Mouse (Mus musculus) layer of hippocampus, postnatal 36 days (tissue): ENCODE data around the gene Tada2a. TPM values are rescaled to one million over a fixed set of nuclear protein-coding genes. Genes with fewer than 3 reads are reported as not detected.

ENCODE experiments used
- DNase-seq, 2 experiments: peaks; one replicate each; pipeline ENCODE4 v3.0.0; 2022
- total RNA-seq, 2 experiments: library from RNA; stranded (reverse); gene quantifications; 2 replicates each; pipeline ENCODE4 v1.2.3; 2021

Tada2a gene
- total RNA-seq, 2 experiments from 2014 or later, result 28.6 to 32.9 TPM

DNA sequence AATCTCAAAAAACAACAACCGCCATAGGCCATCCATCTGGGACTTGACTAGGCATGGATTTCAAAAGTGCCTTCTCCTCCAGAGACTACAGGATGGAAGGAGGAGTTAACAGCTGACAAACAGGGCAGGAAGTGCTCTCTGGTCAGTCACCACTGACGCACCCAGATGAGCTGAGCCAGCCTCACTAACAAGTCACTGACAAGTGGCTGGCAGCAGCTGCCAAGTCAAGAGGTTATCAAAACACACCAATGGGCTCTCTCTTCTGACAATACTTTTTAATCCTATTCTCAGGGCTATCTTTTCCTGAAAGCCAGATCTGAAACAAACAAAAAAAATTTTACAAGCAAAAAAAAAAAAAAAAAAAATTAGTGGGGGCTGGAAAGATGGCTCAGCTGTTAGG, 66.6 kb downstream of the Tada2a start:
- no peak for DNase-seq

DNA sequence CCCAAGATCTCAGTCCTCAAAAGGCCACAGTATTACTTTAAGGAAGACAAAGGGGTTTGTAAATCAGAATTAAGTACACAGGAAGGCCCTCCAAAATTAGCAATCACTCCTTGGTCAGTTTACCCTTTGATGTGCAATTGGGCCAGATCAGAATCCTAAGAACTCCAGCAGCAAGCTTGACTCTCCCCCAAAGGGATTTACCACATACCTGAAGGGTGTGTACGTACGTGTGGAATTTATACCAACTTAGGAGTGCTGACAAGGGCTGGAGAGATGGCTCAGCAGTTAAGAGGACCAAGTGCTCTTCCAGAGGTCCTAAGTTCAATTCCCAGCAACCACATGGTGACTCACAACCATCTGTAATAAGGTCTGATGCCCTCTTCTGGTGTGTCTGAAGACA, 67.5 kb downstream of the Tada2a start:
- DNase-seq, result no peak

DNA sequence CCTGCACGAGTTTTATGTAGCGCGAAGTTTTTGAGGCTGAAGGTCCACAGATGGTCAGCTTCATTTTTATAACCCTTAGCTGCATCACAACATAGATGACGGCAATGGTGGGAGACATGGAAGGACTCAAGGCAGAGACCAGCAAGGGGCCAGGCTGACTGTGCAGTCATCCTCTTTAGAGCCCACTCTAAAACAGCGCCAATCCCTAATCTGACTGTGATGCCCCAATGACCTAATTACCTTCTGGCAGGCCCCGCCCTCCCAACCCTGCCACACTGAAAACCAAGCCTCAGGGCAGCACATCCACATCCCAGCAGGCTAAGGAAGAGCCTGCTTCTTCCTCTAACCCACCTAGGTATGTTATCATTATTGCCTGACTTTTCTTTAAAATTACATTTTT, 68.8 kb downstream of the Tada2a start:
- DNase-seq, result no peak

DNA sequence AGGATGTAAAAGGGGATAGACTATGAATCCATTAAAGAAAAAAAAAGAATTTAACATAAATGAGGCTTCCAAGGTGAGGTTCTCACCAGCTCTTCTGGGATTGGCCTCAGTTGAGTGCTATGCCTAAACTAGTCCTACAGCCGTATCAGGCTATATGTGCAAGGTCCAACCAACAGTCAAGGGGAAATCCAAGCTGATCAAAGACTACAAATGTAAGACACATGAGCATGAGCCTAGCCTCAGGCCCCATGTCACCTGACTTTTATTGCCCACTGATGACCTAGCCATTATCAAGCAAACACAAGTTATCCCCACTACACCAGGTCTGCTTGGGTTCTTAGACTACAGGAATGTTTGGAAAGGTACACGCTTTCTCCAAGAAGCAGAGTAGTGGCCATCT, 69.6 kb downstream of the Tada2a start:
- DNase-seq, result no peak

DNA sequence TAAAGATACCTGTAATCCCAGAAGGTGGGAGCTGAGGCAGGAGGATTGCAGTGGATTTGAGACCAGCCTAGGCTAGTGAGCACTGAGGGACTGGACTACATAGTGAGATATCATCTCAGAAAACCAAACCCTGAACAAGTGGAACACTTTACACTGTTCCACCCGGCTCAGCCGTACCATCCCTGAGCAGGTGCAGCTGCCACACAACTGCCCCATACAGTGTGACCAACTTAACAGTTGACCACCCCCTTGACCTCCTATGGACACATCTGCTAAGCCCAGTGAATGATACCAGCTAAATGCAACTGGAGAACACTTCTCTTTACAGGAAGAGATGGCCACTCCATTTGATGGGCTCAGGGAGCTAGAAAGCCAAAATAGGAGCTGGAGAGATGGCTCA, 72.0 kb downstream of the Tada2a start:
- DNase-seq, result no peak

DNA sequence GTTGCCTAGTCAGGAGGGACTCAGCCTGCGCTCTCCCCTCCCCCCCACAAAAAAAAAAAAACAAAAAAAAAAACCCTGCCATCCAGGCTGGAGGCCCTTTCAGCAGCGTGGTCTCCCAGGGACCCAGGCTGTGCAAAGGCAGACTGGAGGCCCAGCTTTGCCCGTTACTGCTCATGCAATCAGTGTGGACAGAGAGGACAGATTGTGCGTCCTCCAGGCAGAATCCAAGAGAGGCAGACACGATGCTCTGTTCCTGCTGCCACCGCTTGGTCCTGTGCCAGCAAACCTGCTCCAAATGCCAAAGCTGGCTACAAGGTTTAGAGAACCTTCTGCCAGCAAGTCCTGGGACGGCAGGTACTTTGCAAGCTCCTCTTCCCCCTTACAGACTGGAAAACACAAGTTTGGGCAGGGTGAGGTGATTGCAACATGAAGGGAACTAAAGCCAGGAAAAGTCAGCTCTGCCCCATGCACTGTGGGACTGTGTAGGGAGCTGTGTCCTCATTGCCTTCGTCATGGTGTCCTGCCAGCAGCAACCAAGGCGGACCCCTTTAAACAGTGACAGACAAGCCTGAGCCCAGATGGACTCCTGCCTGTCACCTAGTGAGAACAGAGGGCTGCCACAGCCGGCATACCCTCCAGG, 75.8 kb downstream of the Tada2a start:
- peak; percentile 56 to 74 for DNase-seq

DNA sequence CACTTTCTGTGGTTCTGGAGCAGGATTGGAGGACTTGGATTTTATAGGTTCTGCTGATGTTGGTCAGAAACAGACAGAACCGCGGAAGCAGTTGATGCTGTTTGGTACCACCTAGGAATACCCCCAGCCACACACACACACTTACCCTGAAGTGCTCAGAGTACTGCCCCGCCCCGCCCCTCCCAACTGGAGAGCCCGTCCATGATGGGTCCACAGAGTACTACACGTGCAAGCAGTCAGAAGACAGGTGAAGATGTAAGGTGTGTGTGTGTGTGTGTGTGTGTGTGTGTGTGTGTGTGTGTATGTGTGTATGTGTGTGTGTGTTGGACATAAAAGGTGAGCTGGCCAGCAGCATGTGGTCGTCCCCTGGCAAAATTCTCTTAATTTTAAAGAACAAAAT, 76.3 kb downstream of the Tada2a start:
- DNase-seq, result no peak

DNA sequence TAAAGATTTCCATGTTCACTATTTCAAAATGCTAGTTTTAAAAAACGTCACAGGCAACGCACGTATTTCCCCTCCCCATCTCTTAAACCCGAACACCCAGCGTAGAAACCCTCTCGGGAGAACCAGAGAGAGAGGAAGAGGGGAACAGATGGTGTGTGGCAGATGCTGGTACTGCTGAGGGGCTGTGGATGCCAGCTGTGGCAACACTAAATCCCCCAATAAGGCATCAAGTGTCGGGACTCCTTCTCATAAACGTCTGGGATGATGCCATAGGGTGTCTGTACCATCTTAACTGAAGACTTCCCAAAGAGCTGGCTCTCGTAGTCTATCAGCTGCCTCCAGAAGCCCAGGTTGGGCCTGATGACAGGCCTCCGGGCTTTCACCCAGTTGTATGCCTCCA, 81.0 kb downstream of the Tada2a start:
- DNase-seq, result peak in 1 of 2 experiments; percentile 36

DNA sequence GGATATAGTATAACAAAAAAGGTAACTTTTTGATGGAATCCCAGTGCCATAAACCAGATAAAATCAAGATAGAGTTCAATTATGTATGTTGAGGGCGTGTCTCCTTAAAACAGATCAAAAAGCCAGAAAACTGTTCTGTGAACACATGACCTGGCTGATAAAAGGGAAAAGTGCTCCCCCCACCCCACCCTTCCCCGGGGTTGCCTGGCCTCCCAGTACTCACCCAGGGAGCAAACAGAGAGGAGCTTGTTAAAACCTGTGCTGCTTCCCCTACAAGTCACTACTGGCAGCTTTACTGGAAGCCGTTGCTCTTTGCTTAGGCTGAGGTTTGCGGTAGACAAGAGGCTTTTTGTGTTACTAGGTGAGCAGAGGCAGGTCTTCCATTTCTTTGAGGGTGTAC, 82.1 kb downstream of the Tada2a start:
- no peak for DNase-seq

DNA sequence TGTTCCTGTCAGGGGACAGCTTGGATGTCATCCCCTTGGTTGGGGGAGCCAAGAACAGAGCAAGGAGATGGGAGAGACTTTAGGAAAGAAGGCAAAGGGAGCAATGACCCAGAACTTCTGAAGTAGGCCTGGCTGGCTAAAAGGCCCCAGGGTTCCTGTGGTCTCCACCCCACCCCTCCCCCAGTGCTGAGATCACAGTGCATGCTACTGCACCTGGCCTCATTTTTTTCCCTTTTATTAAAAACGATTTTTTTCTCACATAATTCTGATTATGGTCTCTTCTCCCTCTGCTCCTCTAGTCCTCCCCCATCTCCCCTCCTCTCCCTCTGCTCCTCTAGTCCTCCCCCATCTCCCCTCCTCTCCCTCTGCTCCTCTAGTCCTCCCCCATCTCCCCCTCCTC, 84.4 kb downstream of the Tada2a start:
- no peak for DNase-seq

DNA sequence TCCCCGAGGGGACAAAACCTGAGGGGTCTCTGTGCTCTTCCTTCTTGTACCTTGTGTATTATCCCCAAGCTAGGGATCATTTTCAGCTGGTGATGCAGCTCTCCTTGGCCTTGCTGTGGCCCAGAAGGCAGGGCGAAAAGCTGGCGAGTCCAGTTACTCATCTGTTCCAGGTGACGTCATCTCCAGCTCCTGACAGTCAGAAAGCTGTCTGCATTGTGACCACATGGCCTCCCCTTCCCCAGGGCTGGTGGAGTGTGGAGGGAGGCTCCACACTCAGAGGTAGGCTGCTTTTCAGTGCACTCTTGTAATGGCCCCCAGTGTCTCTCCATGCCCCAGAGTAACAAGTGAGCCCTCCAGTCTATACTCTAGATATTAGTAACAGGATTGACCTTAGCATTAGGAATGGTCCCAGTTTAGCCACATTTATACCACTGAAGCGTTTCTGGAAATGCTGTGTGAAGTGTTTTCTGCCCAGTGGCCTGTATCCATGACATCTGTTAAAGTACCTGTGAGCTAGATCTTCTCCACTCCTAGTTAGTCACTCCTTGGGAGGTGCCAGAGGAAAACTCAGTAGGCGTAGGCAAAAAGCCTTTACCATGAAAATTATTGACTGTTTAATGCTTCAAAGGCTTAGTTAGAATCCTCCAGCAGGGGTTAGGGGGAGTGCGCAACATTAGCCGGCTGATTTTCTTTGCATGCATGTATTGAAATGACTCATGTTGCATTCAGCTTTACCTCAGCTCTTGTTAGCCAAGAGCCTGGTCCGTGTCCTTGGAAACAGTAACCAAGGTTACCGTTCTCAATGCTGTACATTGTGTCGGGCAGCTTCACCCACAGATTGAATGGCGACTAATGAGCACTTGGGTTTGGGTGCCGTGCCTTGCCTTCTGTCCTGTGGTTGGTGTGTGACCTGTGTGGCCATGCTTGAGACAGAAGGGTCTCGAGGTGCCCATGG, 86.3 kb downstream of the Tada2a start:
- DNase-seq, result peak; percentile 53 to 60

DNA sequence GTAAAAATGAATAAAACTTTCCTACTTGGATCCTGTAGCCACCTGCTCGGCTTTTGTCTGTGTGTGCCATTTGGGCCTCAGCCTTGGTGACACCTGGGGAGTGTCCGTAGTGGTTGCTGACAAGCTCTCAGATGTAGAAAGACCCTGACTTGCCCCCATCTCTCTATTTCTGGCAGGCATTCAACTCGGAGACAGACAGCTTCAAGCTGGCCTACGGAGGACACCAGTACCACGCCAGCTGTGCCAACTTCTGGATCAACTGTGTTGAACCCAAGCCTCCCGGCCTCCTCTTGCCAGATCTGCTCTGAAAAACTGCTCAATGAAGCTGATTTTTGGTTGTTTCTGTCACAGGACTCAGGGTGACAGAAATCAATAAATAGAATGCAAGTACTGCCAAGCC, 88.8 kb downstream of the Tada2a start:
- no peak for DNase-seq

DNA sequence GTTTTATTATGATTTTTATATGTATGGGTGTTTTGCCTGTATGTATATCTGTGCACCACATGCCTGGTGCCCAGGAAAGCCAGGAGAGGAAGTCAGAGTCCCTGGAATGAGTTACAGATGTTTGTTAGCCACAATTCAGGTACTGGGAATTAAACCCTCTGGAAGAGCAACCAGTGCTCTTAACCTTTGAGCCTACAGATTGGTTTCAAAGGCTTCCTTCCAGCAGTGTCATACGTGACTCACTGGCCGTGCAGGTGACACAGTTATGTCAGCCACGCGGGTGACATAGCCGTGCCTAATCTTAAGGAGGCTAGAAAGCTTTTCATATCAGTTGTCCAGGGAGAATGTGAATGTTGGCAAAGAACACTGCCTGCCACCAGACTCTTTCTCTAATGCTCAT, 95.7 kb downstream of the Tada2a start:
- DNase-seq, result no peak

DNA sequence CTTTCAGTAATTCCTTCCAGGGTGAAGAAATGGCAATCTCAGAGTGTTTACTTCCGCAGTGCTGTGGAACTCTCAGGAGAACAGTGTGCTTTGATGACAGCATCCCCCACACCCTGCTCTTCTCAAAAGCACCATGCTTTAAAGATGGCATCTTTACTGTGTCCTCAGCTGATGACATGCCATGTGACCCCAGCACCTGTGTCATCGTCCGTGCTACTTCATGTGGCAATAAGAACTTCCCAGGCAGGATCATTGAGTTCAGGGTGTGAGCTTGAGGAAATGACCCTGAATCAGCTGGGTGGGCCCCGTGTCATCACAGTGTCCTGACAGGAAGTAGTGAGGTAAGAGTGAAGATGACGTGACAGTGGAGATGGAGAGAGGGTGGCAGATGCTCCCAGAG, 96.8 kb downstream of the Tada2a start:
- no peak for DNase-seq

DNA sequence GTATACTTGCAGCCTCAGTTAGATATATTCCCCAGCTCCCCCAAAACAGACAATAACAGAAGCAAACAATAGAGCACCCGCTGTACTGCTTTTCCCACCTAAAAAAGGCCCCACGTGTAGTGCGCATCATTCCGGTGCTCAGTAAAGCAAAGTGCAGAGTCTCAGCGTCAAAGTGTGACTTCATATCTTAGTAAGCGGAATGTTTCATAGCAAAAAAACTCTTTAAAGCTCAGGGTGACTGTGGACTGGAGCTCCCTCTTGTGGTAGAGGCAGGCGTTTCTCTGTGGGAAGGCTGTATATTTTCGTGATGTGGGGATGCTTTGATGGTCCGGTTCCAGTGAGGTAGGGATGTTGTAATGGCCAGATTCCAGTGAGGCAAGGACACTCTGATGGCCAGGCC, 97.4 kb downstream of the Tada2a start:
- DNase-seq, result peak; percentile 61 to 63

Other genes with a start within 250 kb of the Tada2a start
- gene Ddx52, start 187.5 kb downstream of the Tada2a start, total RNA-seq, result 10 to 100 TPM; 13.8 to 14.2 TPM
- gene Synrg, start 165.2 kb downstream of the Tada2a start, total RNA-seq, result 10 to 100 TPM; 64.5 to 72.8 TPM
- gene Dusp14, start 60.3 kb downstream of the Tada2a start, total RNA-seq, result 10 to 100 TPM; 30.2 to 34.3 TPM
- 10 to 100 TPM; 71.1 to 73.3 TPM for gene Acaca, start 72 bp upstream of the Tada2a start, total RNA-seq
- not detected for gene Gm11437, start 37.9 kb upstream of the Tada2a start, total RNA-seq